Comparison of ENCODE assay signal across 21 mouse cellular contexts in the genomic region with DNA sequence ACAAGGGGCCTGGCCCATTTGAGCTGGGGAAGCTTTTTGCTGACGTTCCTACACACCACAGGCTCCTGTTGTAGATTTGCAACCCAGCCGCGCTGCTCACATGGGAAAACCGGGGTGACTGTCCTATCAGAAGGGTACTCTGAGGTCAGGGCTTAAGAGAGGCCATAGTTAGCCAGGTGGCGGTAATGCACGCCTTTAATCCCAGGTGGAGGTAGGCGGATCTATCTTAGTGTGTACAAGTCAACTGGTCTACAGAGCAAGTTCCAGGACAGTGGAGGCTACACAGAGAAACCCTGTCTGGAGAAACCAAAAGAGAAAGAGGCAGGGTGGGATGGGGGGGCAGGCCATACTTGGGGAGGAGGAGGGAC. TPM values are rescaled to one million over a fixed set of nuclear protein-coding genes. Genes with fewer than 3 reads are reported as not detected.
A peak's percentile ranks its signal among the peaks of the same experiment; 100 is the strongest.
DNase-seq lines count a peak whose midpoint lies in the region; ATAC-seq and TF ChIP-seq lines count a peak whose summit lies in the region.
"Had no signal": no experiment of that assay in that cellular context is flagged by ENCODE, and none has a peak within 500 bp of the region (broad histone marks: within the 10 kb centered on the region; RNA-seq: fewer than 3 reads in every experiment).

No protein-coding gene starts in this region.

- peaks cover 100% of the 10 kb centered on the region for H3K4me1 ChIP-seq in heart, embryonic 13.5 days
- H3K4me1 ChIP-seq in ES-E14 (ENCODE audit: control insufficient read depth in 2 of 2, insufficient read depth in 2 of 2, low read length in 2 of 2, poor library complexity in 1 of 2), result peaks cover 2 to 54% of the 10 kb centered on the region in 2 experiments; a peak in 3 of 4 replicates
- peaks cover 86% of the 10 kb centered on the region for H3K4me1 ChIP-seq in embryonic facial prominence, embryonic 10.5 days
- H3K4me1 ChIP-seq in liver, embryonic 15.5 days (replicated peaks), result peaks cover 100% of the 10 kb centered on the region

- H3K27ac ChIP-seq in heart, embryonic 13.5 days (replicated peaks), result peak overlapping the region; percentile 88
- peak overlapping the region; percentile 14; the same call in 1 of the 2 replicates for H3K27ac ChIP-seq in ES-E14 (ENCODE audit: insufficient read depth, low read depth, low read length, poor library complexity, severe bottlenecking)
- H3K27ac ChIP-seq in embryonic facial prominence, embryonic 10.5 days (replicated peaks), result peak overlapping the region; percentile 1; the same call in 1 of the 2 replicates
- H3K27ac ChIP-seq in liver, embryonic 15.5 days (replicated peaks), result peak overlapping the region; percentile 95
- H3K27ac ChIP-seq: limb, embryonic 12.5 days had no signal

- H3K4me3 ChIP-seq in heart, embryonic 13.5 days, result no peak overlapping the region
- no peak overlapping the region for H3K4me3 ChIP-seq in ES-E14 (ENCODE audit: insufficient read depth in 1 of 2, low read depth in 1 of 2, low read length in 2 of 2, poor library complexity in 1 of 2, severe bottlenecking in 1 of 2)
- H3K4me3 ChIP-seq in embryonic facial prominence, embryonic 10.5 days, result no peak overlapping the region
- H3K4me3 ChIP-seq in liver, embryonic 15.5 days (replicated peaks), result no peak overlapping the region
- H3K4me3 ChIP-seq: limb, embryonic 12.5 days had no signal

- WGBS in heart, embryonic 13.5 days, result 76% methylated on average over 7 of the region's 7 CpGs
- WGBS in embryonic facial prominence, embryonic 10.5 days, result 73% methylated on average over 7 of the region's 7 CpGs
- 20% methylated on average over 7 of the region's 7 CpGs for WGBS in liver, embryonic 15.5 days (ENCODE audit: insufficient replicate concordance)

- H3K4me2 ChIP-seq in heart, embryonic 13.5 days, result no peak overlapping the region
- H3K4me2 ChIP-seq in liver, embryonic 15.5 days, result peak overlapping the region; percentile 67
- H3K4me2 ChIP-seq: hindbrain, embryonic 14.5 days; limb, embryonic 12.5 days had no signal

- ATAC-seq in heart, embryonic 13.5 days (ENCODE audit: extremely low read depth, insufficient number of reproducible peaks, low FRiP score, low TSS enrichment), result no peak
- ATAC-seq in liver, embryonic 15.5 days (ENCODE audit: insufficient read depth), result no peak
- ATAC-seq: activated CD4-positive, CD25-positive, alpha-beta regulatory T cell, adult 4 months had no signal

- no peak overlapping the region; the same call in 1 of the 2 replicates for H3K9ac ChIP-seq in heart, embryonic 13.5 days
- H3K9ac ChIP-seq in ES-E14 (ENCODE audit: insufficient read depth, low read depth, low read length, poor library complexity, severe bottlenecking), result no peak overlapping the region
- H3K9ac ChIP-seq in liver, embryonic 15.5 days, result peak overlapping the region; percentile 71
- H3K9ac ChIP-seq: hindbrain, embryonic 14.5 days; limb, embryonic 12.5 days had no signal

- no peaks in the 10 kb centered on the region for H3K9me3 ChIP-seq in heart, embryonic 13.5 days
- H3K9me3 ChIP-seq in ES-E14 (ENCODE audit: control insufficient read depth, insufficient read depth, low read depth, low read length), result no peaks in the 10 kb centered on the region
- H3K9me3 ChIP-seq in embryonic facial prominence, embryonic 10.5 days, result no peaks in the 10 kb centered on the region
- H3K9me3 ChIP-seq in liver, embryonic 15.5 days (replicated peaks), result no peaks in the 10 kb centered on the region
- H3K9me3 ChIP-seq: limb, embryonic 12.5 days had no signal

- DNase-seq in heart, adult 8-10 months (ENCODE audit: low spot score), result no peak
- DNase-seq in ES-E14 (ENCODE audit: low read depth, low spot score), result no peak
- no peak for DNase-seq in embryonic facial prominence, embryonic 10.5 days (ENCODE audit: low spot score)
- no peak for DNase-seq in layer of hippocampus, postnatal 14 days (ENCODE audit: low spot score in 2 of 2)
- no peak for DNase-seq in thymus, postnatal 25 days
- no peak for DNase-seq in adrenal gland, adult (ENCODE audit: inconsistent age in 2 of 2, low spot score in 1 of 2)
- DNase-seq: adrenal gland, postnatal 36 days; cerebellum, adult 9-11 months; gastrocnemius, postnatal 10 days; kidney, adult 9 months; lung, postnatal 10 days; spleen, adult 18-20 months had no signal

- H3K27me3 ChIP-seq in heart, embryonic 13.5 days (replicated peaks), result no peaks in the 10 kb centered on the region
- H3K27me3 ChIP-seq in embryonic facial prominence, embryonic 10.5 days (replicated peaks; ENCODE audit: low read depth, poor library complexity, severe bottlenecking), result peaks cover 39% of the 10 kb centered on the region
- H3K27me3 ChIP-seq in liver, embryonic 15.5 days, result no peaks in the 10 kb centered on the region

- in situ Hi-C loops in ES-E14 (cut with MboI; ENCODE audit: low sequenced_read_pairs in 2 of 2, unreplicated experiment in 2 of 2), result no loop called here

- H3K36me3 ChIP-seq in heart, embryonic 13.5 days, result peaks cover 58% of the 10 kb centered on the region
- no peaks in the 10 kb centered on the region for H3K36me3 ChIP-seq in ES-E14 (ENCODE audit: control insufficient read depth, insufficient read depth, low read length, poor library complexity, severe bottlenecking)
- H3K36me3 ChIP-seq in embryonic facial prominence, embryonic 10.5 days (replicated peaks), result peaks cover 4% of the 10 kb centered on the region; the same call in 1 of the 2 replicates
- H3K36me3 ChIP-seq in liver, embryonic 15.5 days (replicated peaks), result peaks cover 87% of the 10 kb centered on the region
- H3K36me3 ChIP-seq: limb, embryonic 12.5 days had no signal

TF ChIP-seq in ES-E14, 5 proteins besides CTCF, POLR2A, EP300 and RAD21:
- TF ChIP-seq CHD2 (IDR thresholded peaks at IDR 0.05; ENCODE audit: low read depth, low read length), result no peak
- no peak for TF ChIP-seq MAFK (IDR thresholded peaks at IDR 0.05; ENCODE audit: insufficient read depth, low read depth, low read length)
- TF ChIP-seq ZC3H11A (IDR thresholded peaks at IDR 0.05; ENCODE audit: borderline replicate concordance, low read depth, low read length), result no peak
- TF ChIP-seq HCFC1 (IDR thresholded peaks at IDR 0.05; ENCODE audit: borderline replicate concordance, insufficient read depth, low read length), result no peak
- no peak for TF ChIP-seq ZNF384 (IDR thresholded peaks at IDR 0.05; ENCODE audit: low read depth, low read length)

RNA-seq across cellular contexts. Expression of a gene that starts 37.8 kb away (rescaled TPM):
- polyA plus RNA-seq in heart, embryonic 13.5 days (2015; fragmentation: Nextera tagmentation; extraction: Ambion mirVana), result 3.8 TPM in 2 replicates
- total RNA-seq in heart, adult 8-10 months (2022), result 10 to 100 TPM; 18.1 to 23.2 (median 21.3) TPM
- total RNA-seq in ES-E14 (2012; rRNA removed), result 7.8 and 8.5 TPM in 2 replicates
- 1.5 and 2.0 TPM in 2 replicates for polyA plus RNA-seq in embryonic facial prominence, embryonic 10.5 days (2016; fragmentation: Nextera tagmentation; extraction: Ambion mirVana)
- polyA plus RNA-seq in liver, embryonic 15.5 days (2015; fragmentation: Nextera tagmentation; extraction: Ambion mirVana), result 12.0 and 14.9 TPM in 2 replicates
- total RNA-seq in layer of hippocampus, postnatal 14 days (2021), result 10 to 100 TPM; 28.3 to 31.7 TPM

RNA-seq across cellular contexts. Expression of a gene that starts 40.9 kb away (rescaled TPM):
- not detected in 2 replicates for polyA plus RNA-seq in heart, embryonic 13.5 days (2015; fragmentation: Nextera tagmentation; extraction: Ambion mirVana)
- not detected for total RNA-seq in heart, adult 8-10 months (2022)
- total RNA-seq in ES-E14 (2012; rRNA removed), result not detected in 2 replicates
- polyA plus RNA-seq in embryonic facial prominence, embryonic 10.5 days (2016; fragmentation: Nextera tagmentation; extraction: Ambion mirVana), result not detected in 2 replicates
- polyA plus RNA-seq in liver, embryonic 15.5 days (2015; fragmentation: Nextera tagmentation; extraction: Ambion mirVana), result not detected in 2 replicates
- under 1 TPM; 0.76 to 0.81 TPM for total RNA-seq in layer of hippocampus, postnatal 14 days (2021)
- total RNA-seq: adrenal gland, postnatal 36 days; gastrocnemius, postnatal 10 days; megakaryocyte-erythroid progenitor cell, adult 5-6 weeks had no signal
- polyA plus RNA-seq: activated CD4-positive, CD25-positive, alpha-beta regulatory T cell, adult 4 months; heart, embryonic 14.5 days; hindbrain, embryonic 14.5 days; limb, embryonic 12.5 days; neural tube, embryonic 14.5 days; thymus, postnatal 0 days had no signal

RNA-seq across cellular contexts. Expression of a gene that starts 56.7 kb away (rescaled TPM):
- 30.4 and 31.1 TPM in 2 replicates for polyA plus RNA-seq in heart, embryonic 13.5 days (2015; fragmentation: Nextera tagmentation; extraction: Ambion mirVana)
- 10 to 100 TPM; 21.2 to 24.0 (median 22.4) TPM for total RNA-seq in heart, adult 8-10 months (2022)
- 87.1 and 90.4 TPM in 2 replicates for total RNA-seq in ES-E14 (2012; rRNA removed)
- 81.8 and 82.5 TPM in 2 replicates for polyA plus RNA-seq in embryonic facial prominence, embryonic 10.5 days (2016; fragmentation: Nextera tagmentation; extraction: Ambion mirVana)
- 23.1 and 25.6 TPM in 2 replicates for polyA plus RNA-seq in liver, embryonic 15.5 days (2015; fragmentation: Nextera tagmentation; extraction: Ambion mirVana)
- 10 to 100 TPM; 35.4 to 39.2 TPM for total RNA-seq in layer of hippocampus, postnatal 14 days (2021)

Comparison
In these comparisons a context has a peak if more than half of its experiments do, and no peak if none do; other contexts are left out.
1. H3K27ac ChIP-seq: peak in every context shown above with its lines; median percentile 95 in liver, embryonic 15.5 days; 88 in heart, embryonic 13.5 days; 14 in ES-E14; 1 in embryonic facial prominence, embryonic 10.5 days.